Mouse (Mus musculus) thymus, adult 18-20 months (tissue): Measurements from ENCODE around the gene Car3.

ENCODE experiments used
- DNase-seq, 2 experiments: peaks; one replicate each; pipeline ENCODE4 v3.0.0; 2022; ENCODE audit warnings: mixed read lengths in 2 of 2

The Car3 gene

DNA sequence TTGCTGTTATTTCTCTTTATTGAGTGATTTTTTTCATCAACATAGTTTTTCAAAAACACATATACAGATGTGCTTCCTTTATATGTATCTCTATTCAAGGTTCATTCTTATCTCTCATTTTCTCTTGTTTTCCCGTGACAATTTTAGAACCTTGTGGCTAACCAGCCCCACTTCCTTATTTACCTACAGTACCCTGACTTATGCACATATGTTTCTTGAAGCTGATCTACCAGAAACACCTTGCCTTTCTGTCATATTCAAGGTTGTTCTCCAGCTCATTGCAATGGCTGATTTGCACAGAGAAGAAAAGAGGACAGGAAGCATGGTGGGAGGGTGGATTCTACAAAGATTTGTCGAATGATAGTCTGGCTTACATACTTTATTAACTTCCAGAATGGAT, 52.0 kb downstream of the Car3 start:
- DNase-seq, result no peak

- DNase-seq, result no peak
Observed at GRCm38 (mm10) chr3:14917261-14917660, 53.9 kb downstream of the Car3 start.
